Mouse (Mus musculus): Measurements from ENCODE around the gene Cacna1f. TPM values are rescaled to one million over a fixed set of nuclear protein-coding genes. Genes with fewer than 3 reads are reported as not detected.

Cacna1f gene
- under 1 TPM in 1 of 2 experiments, not detected in 1; 0.22 TPM for total RNA-seq (2021)

DNA sequence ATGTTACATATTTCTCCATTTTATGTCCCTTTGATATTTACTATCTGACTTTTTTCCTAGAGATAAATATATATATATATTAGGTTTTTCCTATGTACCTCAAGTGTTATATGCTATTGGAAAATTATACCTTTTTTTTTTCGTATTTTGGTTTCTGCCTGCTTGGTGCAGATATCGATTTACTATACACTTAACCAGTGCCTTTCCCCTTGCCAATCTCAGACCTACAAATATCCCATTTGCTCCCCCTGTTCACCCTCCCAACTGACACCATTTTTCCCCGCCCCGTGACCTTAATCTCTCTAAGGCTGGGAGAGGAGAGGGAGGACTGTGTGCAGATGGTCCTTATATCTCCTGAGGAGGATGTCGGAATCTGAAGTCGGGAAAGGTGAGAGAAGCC lies at the start of gene Cacna1f:
TSS of gene Cacna1f (plus strand) at position 301 of the 400 bp plus-strand sequence.
- intact Hi-C loops (cut with DNase I), result no loop called here
- DNase-seq, result no peak

DNA sequence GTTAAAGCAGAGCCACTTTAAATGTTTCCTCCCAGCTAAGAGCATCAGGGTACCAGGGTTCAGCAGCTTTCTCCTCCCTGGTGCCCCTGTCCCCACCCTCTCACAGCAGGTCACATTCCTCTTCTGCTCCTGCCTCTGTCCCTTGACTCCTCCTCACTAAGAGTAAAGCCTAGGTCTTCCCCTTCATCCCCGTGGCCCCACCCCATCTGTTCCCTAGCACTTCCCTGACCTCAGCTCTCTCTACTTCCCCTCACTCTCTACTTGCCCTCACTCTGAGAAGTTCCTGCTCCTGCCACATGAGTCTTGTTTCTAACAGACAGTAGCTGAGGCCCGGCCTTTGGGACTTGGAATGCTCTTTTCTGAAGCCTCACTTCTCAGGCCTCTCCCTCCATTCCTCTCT lies 43.8 kb upstream of the Cacna1f start:
- DNase-seq, result no peak
- intact Hi-C loops (cut with DNase I), result no loop called here

DNA sequence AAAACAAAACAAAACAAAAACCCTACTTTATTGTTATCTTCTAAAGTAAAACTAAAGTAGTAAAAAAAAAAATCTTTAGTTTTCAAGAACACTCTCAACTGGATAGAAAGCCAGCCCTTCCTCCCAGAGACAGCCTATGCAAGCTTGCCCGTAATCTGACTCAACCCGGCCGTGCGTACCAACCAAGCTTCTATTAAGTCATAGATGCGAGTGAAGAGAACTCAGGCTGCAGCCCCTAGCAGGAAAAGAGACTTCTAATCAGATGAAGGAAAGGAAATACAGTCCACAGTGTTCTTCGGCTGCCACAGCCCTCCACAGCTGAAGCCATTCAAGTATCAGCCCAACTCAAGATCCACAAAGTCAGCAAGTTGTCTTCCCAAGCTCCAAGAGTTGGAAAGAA lies 40.5 kb upstream of the Cacna1f start:
- no peak for DNase-seq
- intact Hi-C loops (cut with DNase I), result no loop called here

DNA sequence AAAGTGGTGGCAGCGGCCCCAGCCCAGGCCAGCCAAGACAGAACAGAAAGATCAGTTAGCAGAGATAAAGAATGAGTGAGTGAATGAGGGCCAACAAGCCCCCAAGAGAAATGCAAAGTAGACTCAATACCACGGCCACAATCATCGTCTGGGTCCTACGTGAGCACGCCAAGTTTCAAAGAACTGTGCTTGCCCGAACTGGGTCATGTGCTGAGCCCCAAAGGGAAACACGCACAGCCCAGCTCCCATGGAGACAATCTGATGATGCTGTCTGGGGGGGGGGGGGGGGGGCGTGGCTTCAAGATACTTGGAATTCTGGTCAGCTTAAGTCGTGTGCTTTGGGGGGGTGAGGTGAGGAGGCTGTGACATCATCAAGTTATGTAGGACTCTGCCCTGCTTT lies 39.4 kb upstream of the Cacna1f start:
- intact Hi-C loops (cut with DNase I), result no loop called here
- DNase-seq, result no peak

DNA sequence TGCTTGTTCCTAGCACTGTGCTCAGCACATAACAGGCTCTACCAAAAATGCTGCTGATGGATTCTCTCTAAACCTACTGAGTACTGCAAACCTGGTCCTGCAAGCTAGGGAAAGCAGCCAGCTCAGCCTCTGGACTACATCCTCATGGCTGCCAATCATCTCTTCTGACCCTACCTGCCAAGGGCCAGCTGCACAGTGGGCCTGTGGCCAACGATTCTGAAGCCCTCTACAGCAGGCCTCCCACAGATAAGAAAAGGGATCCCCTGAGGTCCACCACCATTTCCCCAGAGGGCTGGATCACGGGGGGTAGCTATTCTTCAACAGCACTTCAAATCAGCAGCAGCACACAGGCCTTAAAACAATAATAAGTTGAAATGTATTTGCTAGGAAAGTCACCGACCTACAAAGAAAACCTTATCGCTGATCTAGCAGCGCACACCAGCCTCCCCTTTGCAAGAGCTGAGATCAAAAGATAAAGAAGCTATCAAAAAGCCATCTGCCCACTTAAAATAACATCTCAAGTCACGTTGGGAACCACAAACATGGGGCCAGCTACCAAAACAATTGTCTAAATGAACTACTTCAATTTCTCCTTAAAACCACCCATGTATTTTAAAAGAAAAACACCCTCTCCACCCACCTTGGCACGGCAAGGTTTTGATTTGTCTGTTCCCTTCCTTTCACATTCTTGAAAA lies 36.3 kb upstream of the Cacna1f start:
- intact Hi-C loops (cut with DNase I), result loop anchor here (10.0 kb wide), 1 partner anchor 96 kb away; no protein-coding TSS in a partner anchor
- peak; percentile 18 for DNase-seq

DNA sequence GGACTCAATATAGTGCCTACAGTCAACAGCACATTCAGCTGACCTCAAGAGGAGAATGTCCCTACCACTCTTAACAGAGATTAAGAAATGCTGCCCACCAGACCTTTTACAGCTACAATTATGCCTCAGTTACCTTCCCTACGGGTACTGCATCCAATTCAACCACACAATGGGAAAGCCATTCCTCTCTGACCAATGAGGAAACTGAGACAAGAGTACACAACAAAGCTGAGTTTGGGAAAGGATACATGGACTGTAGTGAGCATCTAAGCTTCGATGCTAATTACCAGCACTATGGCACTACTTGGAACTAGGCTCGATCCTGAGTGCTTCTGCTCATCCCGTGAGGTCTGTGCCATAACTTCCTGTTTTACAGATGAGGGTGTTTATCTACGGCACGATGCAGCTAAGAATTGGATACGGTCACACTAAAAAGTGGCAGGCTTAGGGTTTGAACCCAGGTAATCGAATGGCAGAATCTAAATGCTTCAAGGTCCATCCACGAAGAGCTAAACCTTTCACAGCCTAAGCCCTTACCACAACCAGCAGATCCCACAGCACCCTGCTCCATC lies 35.2 kb upstream of the Cacna1f start:
- intact Hi-C loops (cut with DNase I), result loop anchor here (10.0 kb wide), 1 partner anchor 97 kb away; no protein-coding TSS in a partner anchor
- no peak for DNase-seq

DNA sequence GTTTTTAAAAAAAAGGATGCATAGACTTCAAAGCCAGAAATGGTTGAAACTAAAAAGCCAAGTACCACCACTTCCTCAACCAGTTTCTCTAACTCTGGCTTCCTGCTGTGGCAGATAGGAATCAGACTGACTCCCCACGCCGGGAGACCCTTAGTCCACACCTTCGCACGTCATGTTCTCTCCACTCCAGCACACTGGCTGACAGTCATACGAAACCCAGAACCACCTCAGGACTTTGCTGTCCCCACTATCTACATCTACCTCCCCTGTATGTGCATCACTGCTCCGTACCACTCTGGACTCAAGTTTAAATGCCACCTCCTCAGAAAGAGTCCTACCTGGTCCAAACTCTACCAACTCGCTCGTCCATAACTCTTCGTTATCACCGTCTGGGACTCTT lies 34.4 kb upstream of the Cacna1f start:
- no peak for DNase-seq
- intact Hi-C loops (cut with DNase I), result loop anchor here (10.0 kb wide), 1 partner anchor 98 kb away; no protein-coding TSS in a partner anchor

DNA sequence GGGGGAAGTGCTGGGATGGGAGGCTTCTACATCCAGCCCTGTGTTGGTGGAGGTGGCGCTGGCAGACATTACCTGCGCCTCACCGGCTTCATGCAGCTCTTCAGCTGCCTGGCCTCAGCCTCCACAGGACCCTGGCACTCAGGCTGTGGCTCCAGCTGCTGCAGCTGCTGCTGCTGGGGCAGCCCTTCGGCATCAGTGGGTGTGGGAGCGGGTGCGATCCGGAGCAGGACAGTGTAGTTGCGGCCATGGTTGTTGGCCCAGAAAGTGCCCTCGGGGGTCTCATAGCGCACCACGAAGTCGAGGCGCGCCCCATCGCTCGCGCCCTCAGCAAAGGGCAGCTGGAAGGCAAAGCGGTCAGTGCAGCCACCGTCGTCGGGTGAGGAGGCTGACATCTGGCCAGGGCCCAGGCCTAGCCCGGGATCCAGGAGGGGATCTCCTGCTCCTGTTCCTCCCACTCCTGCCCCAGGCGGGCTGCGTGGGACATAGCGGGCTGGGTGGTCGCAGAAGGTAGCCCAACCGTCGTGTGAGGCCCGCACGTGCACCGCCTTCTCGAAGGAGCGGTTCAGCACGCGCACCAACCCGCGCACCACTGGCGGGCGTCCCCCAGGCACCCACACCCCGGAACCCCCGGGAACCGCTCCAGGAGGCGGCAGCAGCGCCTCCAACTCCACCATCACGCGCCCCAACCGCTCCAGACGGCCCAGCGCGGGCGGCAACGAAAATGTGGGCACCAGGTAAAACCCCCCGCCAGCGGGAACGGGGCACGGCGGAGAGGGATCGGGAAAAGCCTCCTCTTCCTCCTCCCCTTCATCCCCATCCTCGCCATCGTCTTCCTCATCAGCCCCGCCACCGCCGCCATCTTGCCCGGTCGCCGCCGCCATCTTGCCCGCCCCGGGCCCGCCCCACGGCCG lies 33.5 kb upstream of the Cacna1f start, which contains the start of gene Foxp3:
TSS of gene Foxp3 (plus strand) at position 469 of the 911 bp plus-strand sequence.
- intact Hi-C loops (cut with DNase I), result loop anchor here (10.0 kb wide), 1 partner anchor 99 kb away; no protein-coding TSS in a partner anchor

DNA sequence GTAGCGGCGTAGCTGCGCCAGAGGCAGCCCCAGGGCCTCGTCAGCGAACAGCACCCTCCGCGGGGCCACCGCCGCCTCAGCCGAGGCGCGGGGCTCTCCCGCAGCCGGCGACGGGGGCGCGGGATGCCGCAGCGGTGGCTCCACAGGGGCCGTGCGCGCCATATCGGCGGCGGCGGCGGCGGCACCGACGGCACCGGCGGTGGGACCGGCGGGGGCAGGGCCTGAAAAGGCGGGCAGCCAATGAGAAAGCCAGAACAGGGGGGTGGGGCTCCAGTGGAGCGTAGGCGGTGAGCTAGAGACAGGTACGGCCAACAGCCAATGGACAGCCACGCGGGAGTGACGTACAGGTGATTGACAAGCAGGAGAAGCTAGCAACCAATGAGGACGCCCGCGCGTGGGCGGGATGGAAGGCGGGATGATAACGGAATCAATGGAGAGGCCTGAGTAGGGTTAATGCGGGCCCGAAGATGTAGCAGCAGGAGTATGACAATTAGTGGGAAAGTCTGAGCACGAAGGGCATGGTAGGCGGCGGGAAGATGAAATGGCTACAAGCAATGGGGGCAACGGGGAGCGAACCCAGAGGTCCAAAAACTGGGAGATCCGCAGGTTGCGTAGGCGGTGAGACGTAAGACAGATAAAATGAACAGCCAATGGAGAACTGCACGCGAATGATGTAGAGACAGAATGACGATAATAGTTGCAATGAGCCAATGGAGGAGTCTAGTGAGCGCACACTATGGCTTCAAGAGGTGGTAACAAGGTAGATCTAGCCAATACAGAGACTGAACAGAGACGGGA lies 32.6 kb upstream of the Cacna1f start, which contains the start of gene Ppp1r3f:
TSS of gene Ppp1r3f (minus strand) at position 197 of the 798 bp plus-strand sequence.
- peak; percentile 95 for DNase-seq
- intact Hi-C loops (cut with DNase I), result loop anchor here (10.0 kb wide), 1 partner anchor 99 kb away; no protein-coding TSS in a partner anchor

More for the DNA sequence above, 33.5 kb upstream of the Cacna1f start, which contains the start of gene Foxp3:
- peak; percentile 50 for DNase-seq

DNA sequence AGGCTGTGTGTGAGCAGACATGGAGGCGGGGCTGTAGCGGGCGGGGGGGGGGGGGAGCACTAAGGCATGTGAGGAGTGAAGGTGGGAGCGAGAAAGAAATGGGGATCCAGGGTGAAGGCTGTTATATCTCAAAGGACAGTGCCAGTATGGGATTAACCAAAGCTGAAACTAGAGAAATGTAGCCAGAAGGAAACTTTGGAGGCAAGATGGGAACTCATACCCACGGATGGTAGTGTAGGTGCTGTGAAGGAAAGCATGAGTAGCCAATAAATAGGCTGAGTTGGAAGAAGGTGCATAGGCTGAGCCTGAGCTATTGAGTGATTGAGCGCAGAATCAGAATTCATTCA lies 32.0 kb upstream of the Cacna1f start:
- intact Hi-C loops (cut with DNase I), result loop anchor here (10.0 kb wide), 1 partner anchor 100 kb away; no protein-coding TSS in a partner anchor
- no peak for DNase-seq

DNA sequence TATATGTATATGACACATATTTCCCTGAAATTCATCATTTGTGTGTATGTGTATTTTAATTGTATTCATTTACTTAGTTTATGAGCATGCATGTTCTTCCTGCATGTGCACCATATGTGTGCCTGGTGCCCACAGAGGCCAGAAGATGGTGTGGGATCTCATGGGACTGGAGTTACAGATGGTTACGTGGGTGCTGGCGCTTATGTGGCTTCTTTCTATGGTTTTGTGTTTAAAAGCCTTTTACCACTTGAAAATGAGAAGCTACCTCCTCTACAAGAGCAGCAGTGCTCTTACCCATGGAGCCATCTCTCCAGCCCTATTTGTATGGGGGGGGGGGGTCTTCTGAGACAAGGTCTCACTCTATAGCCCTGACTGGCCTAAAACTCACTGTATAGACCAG lies 25.7 kb upstream of the Cacna1f start:
- no peak for DNase-seq
- intact Hi-C loops (cut with DNase I), result no loop called here

DNA sequence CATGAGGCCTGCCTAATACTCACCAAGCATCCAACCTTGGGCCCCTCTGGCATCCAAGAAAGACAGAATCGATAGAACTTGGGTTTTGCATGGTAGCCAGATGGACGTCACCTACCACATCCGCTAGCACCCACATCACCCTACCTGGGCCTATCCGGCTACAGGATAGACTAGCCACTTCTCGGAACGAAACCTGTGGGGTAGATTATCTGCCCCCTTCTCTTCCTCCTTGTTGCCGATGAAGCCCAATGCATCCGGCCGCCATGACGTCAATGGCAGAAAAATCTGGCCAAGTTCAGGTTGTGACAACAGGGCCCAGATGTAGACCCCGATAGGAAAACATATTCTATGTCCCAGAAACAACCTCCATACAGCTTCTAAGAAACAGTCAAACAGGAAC lies 23.0 kb upstream of the Cacna1f start:
- no peak for DNase-seq
- intact Hi-C loops (cut with DNase I), result no loop called here

DNA sequence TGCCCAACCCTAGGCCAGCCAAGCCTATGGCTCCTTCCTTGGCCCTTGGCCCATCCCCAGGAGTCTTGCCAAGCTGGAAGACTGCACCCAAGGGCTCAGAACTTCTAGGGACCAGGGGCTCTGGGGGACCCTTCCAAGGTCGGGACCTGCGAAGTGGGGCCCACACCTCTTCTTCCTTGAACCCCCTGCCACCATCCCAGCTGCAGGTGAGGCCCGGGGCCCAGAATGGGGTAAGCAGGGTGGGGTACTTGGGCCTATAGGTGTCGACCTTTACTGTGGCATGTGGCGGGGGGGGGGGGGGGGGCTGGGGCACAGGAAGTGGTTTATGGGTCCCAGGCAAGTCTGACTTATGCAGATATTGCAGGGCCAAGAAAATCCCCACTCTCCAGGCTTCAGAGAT lies 20.5 kb upstream of the Cacna1f start:
- intact Hi-C loops (cut with DNase I), result no loop called here
- DNase-seq, result no peak

DNA sequence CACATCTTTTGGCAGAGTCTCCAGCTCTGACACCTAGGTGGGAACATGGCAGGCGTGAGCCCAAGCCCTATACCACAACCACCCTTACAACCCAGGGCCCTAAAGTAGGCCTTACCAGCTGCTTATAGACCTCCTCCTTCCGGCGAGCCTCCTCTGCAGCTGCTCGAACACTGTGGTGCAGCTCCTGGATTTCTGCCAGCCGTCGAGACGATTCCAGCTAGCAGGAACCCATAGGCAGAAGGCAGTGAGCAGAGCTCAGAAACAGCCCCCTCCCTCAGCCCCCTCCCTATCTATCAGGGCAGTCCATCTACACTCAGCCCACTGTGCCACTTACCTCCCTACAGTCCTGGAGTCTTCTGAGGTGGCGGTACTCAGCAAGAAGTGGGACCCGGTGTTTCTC lies 11.5 kb upstream of the Cacna1f start:
- DNase-seq, result peak; percentile 45
- intact Hi-C loops (cut with DNase I), result no loop called here

DNA sequence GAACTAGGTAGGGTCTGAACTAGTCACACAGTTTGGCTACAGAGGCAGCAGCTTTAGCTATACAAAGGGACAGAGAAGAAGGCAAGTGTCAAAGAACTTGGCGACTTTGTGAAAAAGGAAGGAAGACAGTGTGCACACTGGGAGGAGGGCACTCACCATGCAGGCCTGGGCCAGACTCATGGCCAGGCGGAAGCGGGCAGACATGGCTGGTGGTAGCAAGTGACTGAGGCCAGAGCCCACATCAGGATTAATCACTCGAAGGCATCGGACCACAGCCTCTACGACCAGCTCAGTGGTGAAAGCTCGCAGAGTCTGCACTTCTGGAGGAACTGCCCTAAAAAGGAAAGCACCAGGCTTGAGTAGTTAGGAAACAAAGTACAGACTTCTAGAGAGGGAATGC lies 2.9 kb upstream of the Cacna1f start:
- intact Hi-C loops (cut with DNase I), result no loop called here
- DNase-seq, result no peak

DNA sequence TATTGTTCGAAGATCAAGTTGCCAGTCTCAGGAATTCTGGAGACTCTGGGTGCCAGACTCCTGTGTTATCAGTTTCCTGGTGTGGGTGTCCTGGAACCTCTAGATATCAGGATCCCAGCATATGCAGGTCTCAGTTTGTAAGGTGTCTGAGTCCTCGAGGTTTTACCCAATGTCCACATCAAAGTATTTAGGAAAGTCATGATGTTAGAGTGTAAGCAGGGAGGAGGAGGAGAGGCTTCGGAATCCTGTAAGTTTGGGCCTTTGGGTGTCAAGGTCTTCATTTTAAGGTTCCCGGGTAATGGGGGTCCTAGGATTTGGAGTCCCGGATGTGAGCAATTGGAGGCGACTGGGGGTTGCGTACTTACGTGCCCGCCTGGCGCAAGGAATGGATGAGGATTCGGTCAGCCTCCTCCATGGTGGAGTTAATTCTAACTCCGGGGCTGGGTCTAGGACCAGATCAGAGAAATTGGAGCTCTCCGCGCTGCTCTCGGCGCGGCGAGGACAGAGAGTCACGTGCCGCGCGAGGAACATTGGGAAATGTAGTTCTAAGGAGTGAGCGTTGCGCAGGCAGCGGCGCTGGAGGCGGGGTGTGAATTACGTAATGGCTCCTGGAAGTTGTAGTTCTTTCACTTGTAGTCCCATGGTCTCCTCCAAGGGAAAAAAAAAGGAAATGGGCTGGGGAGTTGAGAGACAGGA lies 1.9 kb upstream of the Cacna1f start, which contains the start of gene Ccdc22:
TSS of gene Ccdc22 (minus strand) at position 639 of the 696 bp plus-strand sequence.
- peak; percentile 83 for DNase-seq
- intact Hi-C loops (cut with DNase I), result no loop called here

DNA sequence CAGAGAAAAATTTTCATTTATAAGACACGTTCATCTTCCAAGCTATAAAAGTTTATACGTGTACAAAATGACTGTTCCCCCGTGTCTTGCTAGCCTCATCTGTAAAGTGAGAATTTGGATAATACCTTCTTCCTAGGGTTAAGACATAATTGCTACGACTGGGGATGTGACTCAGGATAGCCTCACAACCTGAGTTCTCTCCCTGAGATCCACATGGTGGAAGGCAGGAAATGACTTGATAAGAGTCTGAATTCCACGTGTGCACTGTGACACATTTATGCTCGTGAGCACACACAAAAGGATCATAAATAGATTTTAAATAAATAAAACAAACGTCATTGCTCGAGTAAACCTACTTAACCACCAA lies 1.3 kb upstream of the Cacna1f start:
- intact Hi-C loops (cut with DNase I), result no loop called here
- DNase-seq, result no peak

DNA sequence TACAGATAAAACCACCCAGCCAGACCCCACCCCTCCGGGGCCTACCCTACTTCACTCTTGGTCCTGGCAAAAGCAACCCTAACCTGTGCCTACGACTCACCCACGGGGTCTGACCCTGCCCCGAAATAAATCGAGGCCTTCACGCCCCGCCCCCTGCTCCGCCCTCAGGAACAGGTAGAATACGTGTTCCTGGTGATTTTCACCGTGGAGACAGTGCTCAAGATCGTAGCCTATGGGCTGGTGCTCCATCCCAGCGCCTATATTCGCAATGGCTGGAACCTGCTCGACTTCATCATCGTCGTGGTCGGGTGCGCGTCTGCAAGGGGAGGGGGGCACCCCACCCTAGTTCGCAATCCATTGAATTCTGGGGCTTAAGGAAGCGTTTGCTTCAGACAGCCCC lies 3.2 kb downstream of the Cacna1f start:
- intact Hi-C loops (cut with DNase I), result no loop called here
- DNase-seq, result no peak

DNA sequence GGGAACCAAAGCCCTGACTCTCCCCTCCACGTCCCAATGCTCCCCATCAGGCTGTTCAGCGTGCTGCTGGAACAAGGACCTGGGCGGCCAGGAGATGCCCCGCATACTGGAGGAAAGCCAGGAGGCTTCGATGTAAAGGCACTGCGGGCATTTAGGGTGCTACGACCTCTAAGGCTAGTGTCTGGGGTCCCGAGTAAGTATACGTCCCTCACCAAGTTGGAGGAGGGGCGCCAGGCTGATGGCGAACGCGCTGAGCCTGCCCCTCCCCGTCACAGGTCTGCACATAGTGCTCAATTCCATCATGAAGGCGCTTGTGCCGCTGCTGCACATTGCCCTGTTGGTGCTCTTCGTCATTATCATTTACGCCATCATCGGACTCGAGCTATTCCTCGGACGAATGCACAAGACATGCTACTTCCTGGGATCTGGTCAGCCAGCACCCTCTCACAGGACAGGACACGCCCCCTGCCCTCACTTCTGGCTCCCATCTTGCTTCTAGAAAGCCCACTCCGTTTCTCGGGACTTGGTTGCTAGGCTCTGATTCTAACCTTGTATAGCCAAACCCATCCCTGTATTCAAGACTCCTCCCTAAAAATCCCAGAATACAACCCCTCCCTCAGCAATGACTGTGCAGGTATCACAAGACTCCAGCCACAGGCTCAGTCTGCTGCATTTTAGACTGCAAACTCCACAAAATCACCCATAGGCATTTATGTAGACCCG lies 3.8 kb downstream of the Cacna1f start:
- no peak for DNase-seq
- intact Hi-C loops (cut with DNase I), result no loop called here

Measured in left cerebral cortex, postnatal 4 days (tissue).